Mouse (Mus musculus) cortical plate, adult 2 months (tissue): Measurements from ENCODE around the gene Ccl5.

Experiments
- CTCF ChIP-seq: fragments of 200-500 bp; IDR thresholded peaks from 2 replicates; pipeline ENCODE4 v1.5.1; 2011; ENCODE audit warnings: mild to moderate bottlenecking, control low read depth, low read length; ENCODE audit not compliant: insufficient read depth; ENCODE audit errors: extremely low read depth
- POLR2A ChIP-seq: fragments of 200-500 bp; IDR thresholded peaks from 2 replicates; pipeline ENCODE4 v1.6.1; 2011; ENCODE audit warnings: mild to moderate bottlenecking, low read length, control low read depth; ENCODE audit not compliant: insufficient read depth; ENCODE audit errors: extremely low read depth

- TF ChIP-seq CTCF (no peak), POLR2A (no peak)
These were observed 48.0 kb upstream of the Ccl5 start, which contains the start of gene Ccl9 for GRCm38 (mm10) chr11:83578186-83578760.
